Mouse (Mus musculus) megakaryocyte, embryonic 14.5 days (primary cell): ENCODE measurements around the gene Cd300lb. TPM values are rescaled to one million over a fixed set of nuclear protein-coding genes. Genes with fewer than 3 reads are reported as not detected.

Source experiments
- H3K27me3 ChIP-seq: replicated peaks from 2 replicates; pipeline ENCODE3; 2012; ENCODE audit warnings: inconsistent platforms
- H3K36me3 ChIP-seq: replicated peaks from 2 replicates; pipeline ENCODE3; 2012; ENCODE audit warnings: low read length, inconsistent platforms, mixed read lengths
- H3K4me1 ChIP-seq: 2 replicates; pipeline ENCODE4 v1.6.1; 2012; ENCODE audit warnings: inconsistent platforms
- H3K4me3 ChIP-seq: replicated peaks from 2 replicates; pipeline ENCODE3; 2012; ENCODE audit warnings: moderate library complexity, mild to moderate bottlenecking, inconsistent platforms
- H3K9me3 ChIP-seq: 2 replicates; pipeline ENCODE4 v1.6.1; 2012; ENCODE audit warnings: inconsistent platforms
- FLI1 ChIP-seq: IDR thresholded peaks from 2 replicates; pipeline ENCODE4 v1.6.1; 2012; ENCODE audit warnings: low read length, inconsistent platforms, mixed read lengths
- GATA1 ChIP-seq: IDR thresholded peaks from 3 replicates; pipeline ENCODE4 v1.6.1; 2012; ENCODE audit warnings: mixed read lengths, low read length, inconsistent platforms, borderline replicate concordance
- polyA plus RNA-seq: library from polyadenylated mRNA; stranded (reverse); fragments of >175 nt; gene quantifications from 2 replicates; pipeline ENCODE4 v1.2.3, GENCODE M21; 2012; ENCODE audit warnings: low replicate concordance; ENCODE audit not compliant: insufficient read depth

The Cd300lb gene
- polyA plus RNA-seq = 1.3 TPM in 1 of 2 replicates, not detected in the other

GRCm38 (mm10) chr11:114934144-114934543, at the start of gene Cd300lb:
TSS of gene Cd300lb (minus strand) at chr11:114934386.
- H3K4me1 ChIP-seq = peaks cover 63% of the 10 kb centered on the region
- H3K36me3 ChIP-seq = no peaks in the 10 kb centered on the region
- H3K4me3 ChIP-seq = peak within 1 kb of the TSS; percentile 88
- no peak for TF ChIP-seq GATA1
- H3K27me3 ChIP-seq = peaks cover 11% of the 10 kb centered on the region
- H3K9me3 ChIP-seq = peaks cover 3% of the 10 kb centered on the region

DNA sequence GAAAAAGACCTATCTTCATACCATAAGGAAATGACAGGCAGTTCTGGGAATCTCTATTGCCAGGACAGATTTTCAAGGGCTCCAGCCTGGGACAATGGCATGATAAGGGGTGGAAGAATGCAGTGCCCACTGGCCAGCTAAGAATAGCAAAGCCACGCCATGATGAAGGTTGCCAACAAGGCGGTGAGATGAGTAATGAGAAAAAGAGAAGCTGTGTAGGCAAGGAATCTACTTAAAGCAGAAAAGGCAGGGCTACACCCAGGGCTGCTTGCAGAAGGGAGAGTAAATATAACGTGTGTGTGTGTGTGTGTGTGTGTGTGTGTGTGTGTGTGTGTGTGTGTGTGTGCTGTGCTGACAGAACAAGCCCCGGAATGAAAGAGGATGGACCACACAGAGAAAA, 47.7 kb upstream of the Cd300lb start:
- Histone ChIP-seq H3K4me1 (peaks cover 30% of the 10 kb centered on the region), H3K4me3 (peak overlapping the region; percentile 28), H3K27me3 (no peaks in the 10 kb centered on the region), H3K36me3 (no peaks in the 10 kb centered on the region), H3K9me3 (no peaks in the 10 kb centered on the region)
- TF ChIP-seq FLI1 (no peak), GATA1 (no peak)

- Histone ChIP-seq H3K4me1 (peaks cover 14% of the 10 kb centered on the region), H3K9me3 (no peaks in the 10 kb centered on the region), H3K27me3 (no peaks in the 10 kb centered on the region), H3K36me3 (no peaks in the 10 kb centered on the region), H3K4me3 (no peak overlapping the region)
- no peak for TF ChIP-seq FLI1
- no peak for TF ChIP-seq GATA1
These were observed 38.5 kb upstream of the Cd300lb start for GRCm38 (mm10) chr11:114972726-114973125.

DNA sequence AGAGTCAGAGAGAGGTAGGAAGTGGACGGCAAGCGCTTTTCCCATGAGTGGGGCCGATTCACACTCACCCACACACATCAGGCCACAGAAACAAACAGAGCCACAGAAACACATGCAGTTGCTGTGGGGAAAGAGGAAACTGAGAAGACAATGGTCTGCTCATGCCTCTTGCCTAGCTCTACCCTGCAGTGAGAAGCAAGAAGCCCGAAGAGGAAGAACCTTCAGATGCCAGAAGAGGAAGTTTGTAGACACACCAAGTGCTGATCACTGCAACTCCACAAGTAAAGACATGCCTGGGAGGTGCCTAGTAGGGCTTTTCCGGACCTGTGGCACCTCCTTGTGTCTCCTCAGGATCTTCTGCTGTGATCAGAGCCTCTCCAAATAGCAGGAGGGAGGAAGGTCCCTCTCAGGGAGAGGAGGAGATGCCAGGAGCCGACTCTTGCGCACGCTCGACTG, 34.6 kb upstream of the Cd300lb start, which contains the start of gene Cd300c:
TSS of gene Cd300c (minus strand) at position 406 of the 456 bp plus-strand sequence.
- Histone ChIP-seq H3K4me1 (peaks cover 30% of the 10 kb centered on the region), H3K9me3 (no peaks in the 10 kb centered on the region), H3K36me3 (no peaks in the 10 kb centered on the region), H3K4me3 (no peak within 1 kb of the TSS), H3K27me3 (no peaks in the 10 kb centered on the region)
- TF ChIP-seq FLI1 = no peak
- no peak for TF ChIP-seq GATA1

GRCm38 (mm10) chr11:114965182-114965828, 31.1 kb upstream of the Cd300lb start:
- Histone ChIP-seq H3K4me1 (peaks cover 61% of the 10 kb centered on the region), H3K36me3 (no peaks in the 10 kb centered on the region), H3K4me3 (peak overlapping the region; percentile 82), H3K27me3 (peaks cover 7% of the 10 kb centered on the region), H3K9me3 (no peaks in the 10 kb centered on the region)
- TF ChIP-seq GATA1 (no peak), FLI1 (no peak)

- TF ChIP-seq GATA1 (no peak), FLI1 (no peak)
These were observed 26.2 kb upstream of the Cd300lb start for GRCm38 (mm10) chr11:114960369-114960768.

DNA sequence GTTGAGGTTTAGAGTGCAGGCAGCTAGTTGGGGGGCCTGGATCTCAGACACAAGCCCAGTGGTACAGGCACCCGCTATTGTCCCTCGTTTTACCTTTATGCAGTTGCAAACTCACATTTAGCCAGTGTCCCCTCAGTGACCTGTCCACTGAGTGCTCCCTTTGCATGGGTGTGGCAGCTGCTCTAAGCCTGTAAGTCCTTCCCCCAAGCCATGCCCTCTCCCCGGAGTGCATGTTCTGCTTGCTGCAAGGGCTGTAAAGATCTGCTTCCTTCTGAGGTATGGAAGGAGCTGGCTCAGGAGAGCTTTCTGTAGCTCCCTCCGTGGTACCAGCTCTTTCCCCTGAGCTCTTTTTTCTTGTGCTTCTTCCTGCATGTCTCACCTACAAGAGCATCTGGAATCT, 595 bp downstream of the Cd300lb start:
- peaks cover 3% of the 10 kb centered on the region for H3K9me3 ChIP-seq
- H3K27me3 ChIP-seq = peaks cover 11% of the 10 kb centered on the region
- TF ChIP-seq GATA1 = no peak
- no peak for TF ChIP-seq FLI1
- peak overlapping the region; percentile 88 for H3K4me3 ChIP-seq
- peaks cover 4% of the 10 kb centered on the region for H3K36me3 ChIP-seq
- H3K4me1 ChIP-seq = peaks cover 68% of the 10 kb centered on the region

More at GRCm38 (mm10) chr11:114960369-114960768, 26.2 kb upstream of the Cd300lb start:
- Histone ChIP-seq H3K36me3 (no peaks in the 10 kb centered on the region), H3K27me3 (peaks cover 25% of the 10 kb centered on the region), H3K4me3 (no peak overlapping the region), H3K9me3 (no peaks in the 10 kb centered on the region), H3K4me1 (peaks cover 66% of the 10 kb centered on the region)

GRCm38 (mm10) chr11:114931041-114931440, 3.1 kb downstream of the Cd300lb start:
- Histone ChIP-seq H3K9me3 (peaks cover 3% of the 10 kb centered on the region), H3K36me3 (peaks cover 12% of the 10 kb centered on the region), H3K4me3 (peak overlapping the region; percentile 76), H3K4me1 (peaks cover 94% of the 10 kb centered on the region), H3K27me3 (peaks cover 12% of the 10 kb centered on the region)
- TF ChIP-seq GATA1 (no peak), FLI1 (no peak)

DNA sequence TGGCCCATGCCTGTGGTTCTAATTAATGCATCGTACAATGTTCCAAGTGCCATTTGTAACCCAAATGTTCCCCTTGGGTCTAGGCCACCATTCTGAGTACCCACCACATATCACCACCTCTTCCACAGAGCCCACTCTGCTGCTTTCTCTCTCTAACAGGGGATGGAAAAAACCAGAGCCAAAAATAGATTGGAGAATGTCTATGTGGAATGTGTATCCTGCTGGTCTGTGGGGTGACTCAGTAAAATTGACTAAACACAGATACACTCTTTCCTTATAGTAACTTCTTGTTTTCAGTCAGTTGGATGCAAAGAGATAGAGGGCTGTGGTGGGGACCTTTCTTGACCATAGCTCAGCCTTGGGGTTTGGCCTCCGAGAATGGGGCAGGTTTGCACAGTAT, 4.6 kb downstream of the Cd300lb start:
- TF ChIP-seq GATA1 = no peak
- Histone ChIP-seq H3K4me3 (peak overlapping the region; percentile 73), H3K9me3 (no peaks in the 10 kb centered on the region)

GRCm38 (mm10) chr11:114923961-114924360, 10.2 kb downstream of the Cd300lb start:
- no peak overlapping the region for H3K4me3 ChIP-seq

More for the DNA sequence above, 4.6 kb downstream of the Cd300lb start:
- Histone ChIP-seq H3K27me3 (peaks cover 7% of the 10 kb centered on the region), H3K4me1 (peaks cover 94% of the 10 kb centered on the region), H3K36me3 (peaks cover 26% of the 10 kb centered on the region)

More at GRCm38 (mm10) chr11:114923961-114924360, 10.2 kb downstream of the Cd300lb start:
- Histone ChIP-seq H3K27me3 (peaks cover 6% of the 10 kb centered on the region), H3K9me3 (peaks cover 19% of the 10 kb centered on the region), H3K4me1 (peaks cover 61% of the 10 kb centered on the region), H3K36me3 (peaks cover 51% of the 10 kb centered on the region)
- TF ChIP-seq GATA1 (no peak), FLI1 (no peak)
